Mouse (Mus musculus) cerebellum, postnatal 14 days (tissue): ENCODE results near the gene Cdcp2.

Experiments used
- DNase-seq, 2 experiments: peaks; one replicate each; pipeline ENCODE4 v3.0.0; 2021; ENCODE audit warnings: mixed read lengths in 2 of 2

Cdcp2 gene

GRCm38 (mm10) chr4:107135663-107136062, 39.0 kb downstream of the Cdcp2 start:
- no peak for DNase-seq

- no peak for DNase-seq
Observed at GRCm38 (mm10) chr4:107136531-107136930, 39.8 kb downstream of the Cdcp2 start.

- no peak for DNase-seq
Observed at GRCm38 (mm10) chr4:107138948-107139835, 42.5 kb downstream of the Cdcp2 start.

DNA sequence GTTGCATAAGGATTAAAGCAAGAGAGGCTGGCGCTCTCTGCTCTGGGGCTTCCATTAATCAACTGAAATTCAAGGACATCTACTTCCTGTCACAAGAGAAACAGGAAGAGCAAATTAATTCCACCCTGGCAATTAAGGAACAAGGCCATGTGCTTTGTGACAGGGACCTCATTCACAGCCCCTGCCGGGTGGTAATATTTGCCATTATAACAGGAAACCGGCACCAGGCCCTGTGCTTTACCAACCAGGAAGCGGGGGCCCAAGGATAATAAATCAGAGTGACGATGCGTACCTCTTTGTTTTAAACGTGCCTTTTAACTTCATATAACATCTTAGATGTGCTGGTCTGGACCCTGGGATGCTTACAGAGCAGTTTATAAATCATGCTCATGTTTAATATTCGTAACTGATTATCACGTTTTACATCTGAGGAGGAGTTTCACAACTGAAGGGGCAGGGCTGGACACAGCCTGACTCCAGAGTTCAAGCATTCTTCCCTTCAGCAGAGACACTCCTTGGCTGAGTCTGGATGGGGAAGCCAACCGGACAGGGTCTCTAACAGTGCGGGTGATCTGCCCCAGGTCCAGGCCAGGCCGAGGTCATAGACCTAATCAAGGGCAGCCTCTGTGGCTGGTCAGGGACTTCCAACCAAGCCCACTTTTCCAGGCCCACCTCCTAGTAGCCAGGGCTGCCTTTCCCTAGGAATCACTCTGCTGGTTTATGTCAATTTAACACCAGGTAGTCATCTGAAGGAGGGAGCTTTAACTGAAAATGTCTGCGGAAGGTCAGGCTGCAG, 43.3 kb downstream of the Cdcp2 start:
- no peak for DNase-seq

DNA sequence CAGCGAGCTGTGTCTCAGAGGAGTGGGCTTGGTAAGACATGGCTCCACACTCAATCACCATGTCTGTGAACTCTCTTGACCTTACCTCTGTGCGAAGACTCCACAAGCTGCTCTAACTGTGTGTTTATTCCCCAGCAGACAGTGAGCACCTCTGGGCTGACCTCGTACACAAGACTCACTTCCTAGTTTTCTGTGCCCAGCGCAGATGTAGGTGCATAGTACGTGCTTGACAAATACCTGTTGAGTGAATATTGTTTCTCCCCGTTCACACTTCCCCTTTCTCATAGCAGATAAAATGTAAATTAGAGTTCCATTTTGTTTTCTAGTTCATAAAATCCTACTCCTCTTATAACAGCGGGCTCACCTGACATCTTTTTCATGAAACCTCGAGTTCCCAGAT, 46.8 kb downstream of the Cdcp2 start:
- no peak for DNase-seq

DNA sequence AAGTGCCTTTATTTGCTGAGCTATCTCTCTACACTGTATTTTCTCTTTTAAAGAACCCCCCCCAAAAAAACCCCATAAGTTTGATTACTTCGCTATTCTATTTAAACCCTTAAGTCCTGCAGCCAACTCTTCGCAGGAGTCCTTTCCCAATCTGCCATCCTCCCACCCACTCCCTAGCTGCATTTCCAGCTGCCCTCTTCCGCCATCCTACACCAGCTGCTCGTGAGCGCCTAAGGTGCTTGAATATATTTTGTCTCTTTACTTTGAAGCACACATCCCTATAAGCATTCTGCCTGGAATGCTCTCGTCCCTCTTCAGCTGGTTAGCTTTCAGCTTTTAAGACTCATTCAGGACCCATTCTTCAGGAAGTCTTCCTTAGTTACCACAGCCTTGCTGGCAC, 54.3 kb downstream of the Cdcp2 start:
- no peak for DNase-seq

GRCm38 (mm10) chr4:107152571-107152970, 55.9 kb downstream of the Cdcp2 start:
- DNase-seq, result no peak

GRCm38 (mm10) chr4:107156983-107157401, 60.3 kb downstream of the Cdcp2 start:
- no peak for DNase-seq

DNA sequence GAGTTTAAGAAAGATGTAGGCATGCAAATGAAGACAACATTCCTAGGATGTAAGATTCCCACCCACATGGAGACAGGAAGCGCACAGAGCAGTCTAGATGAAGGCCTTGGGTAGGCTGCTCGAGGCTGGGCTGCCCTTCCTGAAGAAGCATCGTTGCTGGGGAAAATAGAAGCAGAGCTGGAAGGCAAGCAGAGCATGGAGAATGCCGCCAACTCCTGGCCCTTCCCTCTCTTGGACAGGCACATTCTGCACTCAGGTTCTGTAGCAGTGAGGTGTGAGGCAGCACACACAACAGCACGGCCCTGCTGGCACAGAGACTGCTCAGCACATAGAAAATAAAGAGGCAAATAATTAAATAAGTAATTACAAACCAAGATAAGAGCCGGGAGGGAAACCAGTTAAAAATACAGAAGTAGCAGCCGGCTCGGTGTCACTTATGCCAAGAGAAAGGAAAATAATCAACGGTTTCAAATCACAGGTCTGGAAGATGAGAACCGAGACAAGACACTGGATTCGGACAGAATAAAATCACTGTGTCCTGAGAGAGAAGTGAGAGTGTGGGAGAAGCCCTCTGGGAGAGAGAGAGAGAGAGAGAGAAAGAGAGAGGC, 62.6 kb downstream of the Cdcp2 start:
- DNase-seq, result no peak

DNA sequence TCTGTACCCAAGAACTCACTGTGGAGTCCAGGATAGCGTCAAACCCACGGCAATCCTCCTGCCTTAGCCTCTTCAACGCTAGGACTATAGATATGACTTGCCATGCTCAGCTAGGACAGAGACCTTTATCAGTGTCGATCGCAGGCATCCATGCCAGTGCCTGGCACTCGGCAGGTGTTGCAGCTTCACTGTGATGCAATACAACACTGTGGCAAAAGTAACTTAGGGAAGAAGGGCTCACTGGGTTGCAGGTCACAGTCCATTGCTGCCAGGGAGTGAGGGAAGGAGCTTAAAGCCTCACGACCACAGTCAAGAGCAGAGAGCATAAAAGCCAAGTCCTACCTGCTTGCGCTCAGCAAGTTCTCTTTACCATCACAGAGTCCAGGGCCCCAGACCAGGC, 63.5 kb downstream of the Cdcp2 start:
- no peak for DNase-seq
